Mouse (Mus musculus) splenic B cell, adult 2 months (primary cell): Measurements from ENCODE around the gene 4930402H24Rik.

Experiments
- DNase-seq: peaks from one replicate; pipeline ENCODE4 v3.0.0-alpha.2; 2011; ENCODE audit warnings: low read depth, low spot score
- H3K27me3 ChIP-seq: 2 replicates; pipeline ENCODE4 v1.6.1; 2012; ENCODE audit warnings: mild to moderate bottlenecking, low read length, moderate library complexity, mixed read lengths; ENCODE audit not compliant: control insufficient read depth, poor library complexity, insufficient read depth, severe bottlenecking
- H3K36me3 ChIP-seq: 2 replicates; pipeline ENCODE4 v1.6.1; 2012; ENCODE audit warnings: mild to moderate bottlenecking, low read length, moderate library complexity, mixed read lengths; ENCODE audit not compliant: control insufficient read depth, poor library complexity, insufficient read depth, severe bottlenecking

The 4930402H24Rik gene

DNA sequence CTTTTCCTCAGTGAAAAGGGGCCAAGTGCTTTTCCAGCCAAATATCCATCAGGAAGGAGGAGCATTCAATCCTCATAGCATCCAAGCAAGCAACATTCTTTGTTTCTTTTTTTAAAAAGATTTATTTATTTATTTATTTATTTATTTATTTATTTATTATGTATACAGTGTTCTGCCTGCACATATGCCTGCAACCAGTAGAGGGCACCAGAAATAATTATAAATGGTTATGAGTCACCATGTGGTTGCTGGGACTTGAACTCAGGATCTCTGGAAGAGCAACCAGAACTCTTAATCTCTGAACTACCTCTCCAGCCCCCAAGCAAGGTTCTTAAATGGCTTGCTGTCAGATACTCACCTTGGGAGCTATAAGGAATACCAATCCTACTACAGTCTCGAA is 93.7 kb downstream of the 4930402H24Rik start:
- peak; percentile 22 for DNase-seq
- Histone ChIP-seq H3K36me3 (0 out of 2 replicates have a peak, but pooled peaks cover 3% of the 10 kb centered on the region), H3K27me3 (no peaks in the 10 kb centered on the region)

DNA sequence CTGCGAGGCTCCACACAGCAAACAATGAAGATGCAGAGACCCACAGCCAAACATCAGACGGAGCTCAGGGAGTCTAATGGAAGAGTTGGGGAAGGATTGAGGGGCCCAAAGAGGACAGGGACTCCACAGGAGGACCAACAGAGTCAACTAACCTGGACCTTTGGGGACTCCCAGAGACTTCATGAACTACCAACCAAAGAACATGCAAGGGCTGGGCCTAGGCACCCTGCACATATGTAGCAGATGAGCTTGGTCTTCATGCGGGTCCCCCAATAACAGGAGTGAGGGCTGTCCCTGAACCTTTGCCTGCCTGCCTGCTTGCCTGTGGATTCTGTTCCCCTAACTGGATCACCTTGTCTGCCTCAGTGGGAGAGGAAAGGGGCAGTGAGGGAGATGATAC is 101.1 kb downstream of the 4930402H24Rik start:
- no peaks in the 10 kb centered on the region for H3K27me3 ChIP-seq
- DNase-seq = no peak
- H3K36me3 ChIP-seq = peaks cover 2% of the 10 kb centered on the region; the same call in 1 of the 2 replicates

- no peak for DNase-seq
- peaks cover 2% of the 10 kb centered on the region; the same call in 1 of the 2 replicates for H3K36me3 ChIP-seq
- no peaks in the 10 kb centered on the region for H3K27me3 ChIP-seq
Measured at GRCm38 (mm10) chr2:130803706-130804105, 102.5 kb downstream of the 4930402H24Rik start.

DNA sequence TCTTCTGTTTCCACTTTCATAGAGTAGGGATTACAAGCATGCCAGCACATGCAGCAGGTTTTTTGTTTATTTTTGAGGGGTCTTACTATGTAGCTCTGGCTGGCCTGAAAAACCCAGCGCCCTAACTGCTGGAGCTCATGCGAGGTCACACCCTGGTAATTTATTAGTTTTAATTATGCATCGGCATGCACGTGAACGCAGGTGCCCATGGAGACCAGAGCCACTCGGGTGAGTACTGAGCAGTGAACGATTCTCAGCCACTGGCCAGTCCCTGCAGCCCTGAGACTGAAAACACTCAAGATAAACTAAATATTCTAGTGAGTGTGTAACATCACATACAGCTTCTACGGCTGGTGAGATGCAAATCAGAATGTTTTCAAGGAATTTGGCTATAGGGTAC is 110.5 kb downstream of the 4930402H24Rik start:
- Histone ChIP-seq H3K36me3 (0 out of 2 replicates have a peak, but pooled peaks cover 2% of the 10 kb centered on the region), H3K27me3 (no peaks in the 10 kb centered on the region)
- DNase-seq = no peak

DNA sequence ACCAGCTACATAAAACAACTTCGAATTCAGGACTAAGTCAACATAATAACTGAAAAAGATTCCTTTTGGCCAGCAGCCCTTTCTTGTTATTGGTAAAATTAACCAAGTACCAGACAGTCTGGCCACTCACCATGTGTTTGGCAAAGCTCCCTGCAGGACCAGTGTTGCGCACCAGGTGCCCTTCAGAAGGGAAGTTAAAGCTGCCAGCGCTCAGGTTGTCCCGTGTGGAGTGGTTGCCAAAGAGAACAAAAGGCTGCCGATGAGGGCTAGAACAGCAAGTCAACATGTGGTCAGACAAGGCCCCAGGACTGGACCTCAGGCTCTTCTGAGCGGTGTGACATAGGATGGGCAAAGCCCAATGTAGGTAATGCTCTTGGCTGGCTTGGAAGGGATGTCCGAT is 114.5 kb downstream of the 4930402H24Rik start:
- no peaks in the 10 kb centered on the region for H3K27me3 ChIP-seq
- no peak for DNase-seq

GRCm38 (mm10) chr2:130789642-130790041 is 116.6 kb downstream of the 4930402H24Rik start:
- no peak for DNase-seq
- 0 out of 2 replicates have a peak, but pooled peaks cover 1% of the 10 kb centered on the region for H3K36me3 ChIP-seq
- H3K27me3 ChIP-seq = no peaks in the 10 kb centered on the region

More for the DNA sequence above, 114.5 kb downstream of the 4930402H24Rik start:
- 0 out of 2 replicates have a peak, but pooled peaks cover 1% of the 10 kb centered on the region for H3K36me3 ChIP-seq

GRCm38 (mm10) chr2:130789039-130789438 is 117.2 kb downstream of the 4930402H24Rik start:
- no peaks in the 10 kb centered on the region for H3K27me3 ChIP-seq
- 0 out of 2 replicates have a peak, but pooled peaks cover 1% of the 10 kb centered on the region for H3K36me3 ChIP-seq
- no peak for DNase-seq

- Histone ChIP-seq H3K36me3 (0 out of 2 replicates have a peak, but pooled peaks cover 2% of the 10 kb centered on the region), H3K27me3 (no peaks in the 10 kb centered on the region)
- DNase-seq = no peak
Measured at GRCm38 (mm10) chr2:130784939-130785338, 121.3 kb downstream of the 4930402H24Rik start.

DNA sequence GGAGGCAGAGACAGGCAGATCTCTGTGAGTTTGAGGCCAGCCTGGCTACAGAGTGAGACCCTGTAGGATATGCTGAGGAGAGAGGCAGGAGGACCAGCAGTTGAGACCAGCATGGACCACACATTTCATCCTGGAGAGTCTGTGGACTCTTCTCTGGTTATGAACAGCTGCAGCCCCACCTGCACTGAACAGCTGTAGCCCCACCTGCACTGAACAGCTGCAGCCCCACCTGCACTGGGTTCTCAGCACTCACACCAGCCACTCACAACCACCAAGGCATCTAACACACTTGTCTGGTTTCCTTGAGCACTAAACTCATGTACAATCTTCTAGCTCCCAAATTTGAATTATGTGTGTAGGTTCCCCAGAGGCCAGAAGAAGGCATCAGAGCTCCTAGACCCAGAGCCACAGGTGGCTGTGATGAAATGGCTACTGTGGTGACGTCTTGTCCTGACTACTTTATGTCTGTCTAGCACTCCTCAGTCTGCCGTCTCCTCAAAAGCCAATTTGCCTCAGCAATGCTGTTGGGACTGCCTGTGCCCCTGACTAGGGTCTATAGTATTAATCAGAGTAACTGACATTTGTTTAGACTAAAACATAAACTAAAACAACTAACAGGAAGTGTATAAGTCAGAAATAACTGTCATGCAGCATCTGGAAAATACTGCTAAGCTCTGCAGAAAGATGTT is 125.4 kb downstream of the 4930402H24Rik start:
- no peak for DNase-seq
- Histone ChIP-seq H3K27me3 (no peaks in the 10 kb centered on the region), H3K36me3 (peaks cover 11% of the 10 kb centered on the region; the same call in 1 of the 2 replicates)

- Histone ChIP-seq H3K36me3 (peaks cover 11% of the 10 kb centered on the region; the same call in 1 of the 2 replicates), H3K27me3 (no peaks in the 10 kb centered on the region)
- no peak for DNase-seq
Measured at GRCm38 (mm10) chr2:130779935-130780334, 126.3 kb downstream of the 4930402H24Rik start.

DNA sequence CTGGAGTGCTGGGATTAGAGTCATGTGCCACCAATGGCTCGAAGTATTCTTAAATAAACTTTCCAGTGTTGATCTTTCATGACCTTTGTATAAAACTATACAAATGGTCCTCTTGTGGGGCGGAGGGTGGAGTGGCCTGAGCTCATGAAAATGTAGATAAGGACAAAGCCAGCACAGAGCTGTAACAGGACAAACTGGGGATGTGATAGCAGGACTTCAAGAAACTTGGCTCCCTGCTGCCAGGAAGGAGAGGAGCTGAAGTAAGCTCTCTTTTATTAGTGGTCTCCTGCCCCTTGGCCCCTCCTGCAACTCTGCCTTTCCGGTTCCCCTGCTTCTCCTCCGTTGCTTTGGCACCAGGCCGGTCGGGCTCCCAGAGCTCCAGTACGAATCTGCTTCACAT is 129.6 kb downstream of the 4930402H24Rik start:
- no peak for DNase-seq
- Histone ChIP-seq H3K27me3 (no peaks in the 10 kb centered on the region), H3K36me3 (peaks cover 11% of the 10 kb centered on the region; the same call in 1 of the 2 replicates)

GRCm38 (mm10) chr2:130767483-130767882 is 138.7 kb downstream of the 4930402H24Rik start:
- H3K36me3 ChIP-seq = peaks cover 3% of the 10 kb centered on the region
- peak; percentile 27 for DNase-seq

DNA sequence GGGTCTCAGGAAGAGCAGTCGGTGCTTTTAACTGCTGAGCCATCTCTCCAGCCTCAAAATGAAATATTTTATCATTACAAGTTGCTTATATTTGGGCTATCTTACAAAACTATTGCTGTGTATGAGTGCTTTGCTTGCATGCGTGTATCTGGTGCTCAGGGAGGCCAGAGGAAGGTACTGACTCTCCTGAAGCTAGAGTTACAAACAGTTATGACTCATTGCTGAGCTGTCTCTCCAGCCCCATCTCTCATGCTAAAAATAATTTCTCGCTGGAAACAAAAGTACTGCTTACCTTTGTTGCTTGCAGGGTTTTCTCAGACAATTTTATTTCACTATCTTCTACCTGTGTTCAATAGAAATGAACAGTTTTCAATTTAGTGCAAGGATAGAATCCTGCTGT is 140.8 kb downstream of the 4930402H24Rik start:
- no peak for DNase-seq
- Histone ChIP-seq H3K27me3 (no peaks in the 10 kb centered on the region), H3K36me3 (peaks cover 7% of the 10 kb centered on the region)

More at GRCm38 (mm10) chr2:130767483-130767882, 138.7 kb downstream of the 4930402H24Rik start:
- no peaks in the 10 kb centered on the region for H3K27me3 ChIP-seq

- no peaks in the 10 kb centered on the region for H3K27me3 ChIP-seq
- DNase-seq = no peak
- peaks cover 6% of the 10 kb centered on the region; the same call in 1 of the 2 replicates for H3K36me3 ChIP-seq
Measured at GRCm38 (mm10) chr2:130760876-130761275, 145.3 kb downstream of the 4930402H24Rik start.

GRCm38 (mm10) chr2:130755061-130755607 is 151.1 kb downstream of the 4930402H24Rik start:
- Histone ChIP-seq H3K27me3 (no peaks in the 10 kb centered on the region), H3K36me3 (no peaks in the 10 kb centered on the region)
- DNase-seq = no peak
